Mouse (Mus musculus) thymus, postnatal 0 days (tissue): Measurements from ENCODE around the gene Kctd20. TPM values are rescaled to one million over a fixed set of nuclear protein-coding genes. Genes with fewer than 3 reads are reported as not detected.
A peak's percentile ranks its signal among the peaks of the same experiment; 100 is the strongest.
"Not testable (repeated sequence)": the region's sequence is repeated elsewhere in the genome, so short reads cannot be mapped to it uniquely, and the experiment has no call there.

ENCODE experiments used
- DNase-seq: peaks from one replicate; pipeline ENCODE4 v3.0.0-alpha.2; 2015; ENCODE audit warnings: low spot score
- polyA plus RNA-seq: library from polyadenylated mRNA; unstranded; fragments of >200 nt; fragmentation: Nextera tagmentation; extraction: Ambion mirVana; gene quantifications from 2 replicates; pipeline ENCODE4 v1.2.1, GENCODE M21; 2015

Gene Kctd20
- polyA plus RNA-seq, 1 experiment from 2014 or later: 65.8 TPM

GRCm38 (mm10) chr17:28981081-28981480 lies 29.3 kb downstream of the Kctd20 start:
- no peak for DNase-seq

- no peak for DNase-seq
These were observed 30.8 kb downstream of the Kctd20 start for GRCm38 (mm10) chr17:28982591-28982990.

DNA sequence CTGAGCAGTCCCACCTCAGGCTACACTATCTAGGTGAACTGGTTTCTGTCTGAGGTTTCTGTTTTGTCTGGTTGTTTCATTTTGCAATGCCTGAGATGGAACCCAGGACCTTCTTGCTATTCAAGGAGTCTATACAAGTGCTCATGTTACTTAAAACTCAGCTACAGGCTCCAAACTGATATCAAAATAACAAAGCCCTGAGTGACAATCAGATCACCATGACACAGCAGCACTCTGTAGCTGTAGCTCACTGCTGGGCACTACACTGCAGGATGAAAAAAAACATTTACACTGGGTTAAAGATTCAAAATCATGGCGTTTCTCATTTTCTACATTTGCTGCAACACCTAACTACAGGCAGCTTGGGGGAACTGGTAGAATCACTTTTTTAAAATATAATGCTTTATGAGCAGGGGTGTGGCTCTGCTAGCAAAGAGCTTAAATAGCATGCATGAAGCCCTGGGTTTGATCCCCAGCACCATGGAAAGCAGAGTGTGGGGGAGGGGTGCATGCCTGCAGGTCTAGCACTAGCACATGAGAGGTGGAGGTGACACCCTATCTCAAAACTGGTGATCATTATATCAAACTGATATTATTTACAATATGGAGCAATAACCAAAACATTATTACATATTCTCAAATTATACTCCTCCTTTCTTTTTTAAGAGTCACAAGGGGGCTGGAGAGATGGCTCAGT lies 33.1 kb downstream of the Kctd20 start:
- DNase-seq: no peak

GRCm38 (mm10) chr17:28986833-28987232 lies 35.1 kb downstream of the Kctd20 start:
- DNase-seq: no peak

DNA sequence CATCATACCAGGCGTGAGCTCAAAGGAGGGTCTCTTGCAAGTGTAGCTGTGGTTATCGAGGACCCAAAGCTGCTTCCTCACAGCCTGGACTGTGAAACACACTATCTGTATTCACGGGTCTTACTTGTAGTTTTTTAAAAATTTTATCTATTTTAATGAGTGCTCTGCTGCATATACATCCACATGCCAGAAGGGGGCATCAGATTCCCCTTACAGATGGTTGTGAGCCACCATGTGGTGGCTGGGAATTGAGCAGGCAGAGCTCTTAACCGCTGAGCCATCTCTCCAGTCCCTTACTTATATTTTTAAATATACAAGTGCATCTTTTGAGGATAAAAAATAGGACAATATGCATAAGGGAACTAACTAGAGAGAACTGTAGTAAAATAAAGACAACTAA lies 36.0 kb downstream of the Kctd20 start:
- DNase-seq: peak; percentile 73

DNA sequence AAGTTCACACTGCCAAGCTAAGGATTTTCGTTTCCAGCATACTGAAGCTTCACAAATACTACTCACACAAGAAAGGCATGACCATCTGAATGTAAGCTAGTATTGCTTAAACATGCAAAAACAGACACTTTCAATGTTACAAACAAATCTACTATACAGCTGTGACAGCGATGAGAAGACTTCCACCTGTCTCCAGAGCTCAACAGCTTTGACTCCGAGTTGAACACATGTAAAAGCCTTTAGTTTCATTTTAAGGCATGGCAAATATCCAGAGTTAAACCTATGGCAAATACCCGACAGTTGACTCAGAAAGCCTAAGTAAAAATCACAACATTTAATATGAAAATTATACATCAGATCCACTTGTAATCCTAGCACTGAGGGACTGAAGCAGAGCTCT lies 36.5 kb downstream of the Kctd20 start:
- DNase-seq: no peak

DNA sequence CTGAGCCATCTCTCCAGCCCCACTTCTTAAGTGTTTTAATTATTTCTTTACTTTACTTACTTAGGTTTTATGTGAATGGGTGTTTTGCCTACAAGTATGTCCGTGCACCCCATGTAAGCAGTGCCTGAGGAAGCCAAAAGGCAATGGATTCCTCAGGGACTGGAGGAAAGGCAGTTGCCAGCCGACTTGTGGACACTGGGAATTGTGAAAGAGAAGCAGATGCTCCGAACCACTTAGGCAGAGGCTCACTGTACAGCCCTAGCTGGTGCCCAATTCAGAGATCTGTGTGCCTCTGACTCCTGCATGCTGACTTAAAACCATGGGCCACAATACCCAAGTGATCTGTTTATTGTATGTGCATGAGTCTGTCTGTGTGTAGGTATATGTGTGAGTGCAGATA lies 37.2 kb downstream of the Kctd20 start:
- no peak for DNase-seq

GRCm38 (mm10) chr17:28990060-28990459 lies 38.3 kb downstream of the Kctd20 start:
- no peak for DNase-seq

DNA sequence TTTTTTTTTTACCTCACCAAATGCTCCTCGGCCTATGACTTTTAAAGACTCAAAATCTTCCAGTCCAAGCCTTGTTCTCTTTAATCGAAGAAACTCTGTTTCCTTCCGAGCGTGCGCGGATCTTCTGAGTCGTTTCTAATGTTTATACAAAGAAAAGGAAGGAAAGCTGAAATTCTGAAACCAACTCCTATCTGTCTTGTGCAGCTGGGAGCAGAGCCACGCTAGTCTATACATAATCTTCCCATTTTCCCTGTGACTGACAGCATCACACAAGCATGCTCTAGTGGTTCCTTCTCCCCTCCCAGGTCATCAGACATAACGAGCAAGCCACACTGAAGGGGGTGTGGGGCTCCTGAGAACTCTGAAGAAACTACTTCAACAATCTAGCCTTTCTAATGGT lies 39.5 kb downstream of the Kctd20 start:
- no peak for DNase-seq

- no peak for DNase-seq
These were observed 40.4 kb downstream of the Kctd20 start for GRCm38 (mm10) chr17:28992105-28992504.

- DNase-seq: not testable (repeated sequence)
These were observed 41.3 kb downstream of the Kctd20 start for GRCm38 (mm10) chr17:28993004-28993403.

DNA sequence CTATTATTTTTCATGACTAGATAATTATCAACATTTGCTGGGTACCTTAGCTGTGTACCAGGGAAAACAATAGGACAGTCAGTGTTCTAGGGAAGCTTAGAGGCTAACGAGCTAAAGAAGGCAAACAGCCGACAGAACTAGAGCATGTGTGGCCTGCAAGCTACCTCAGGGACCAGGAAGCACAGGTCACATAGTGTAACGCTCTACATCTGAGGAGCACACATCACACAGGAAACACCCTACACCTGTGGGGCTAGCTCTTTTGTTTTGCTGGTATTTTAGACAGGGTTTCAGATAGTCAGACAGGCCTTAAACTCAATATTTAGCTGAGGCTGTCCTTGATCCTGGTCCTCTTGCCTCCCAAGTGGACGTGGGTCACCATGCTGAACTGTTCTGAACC lies 42.9 kb downstream of the Kctd20 start:
- peak; percentile 51 for DNase-seq

DNA sequence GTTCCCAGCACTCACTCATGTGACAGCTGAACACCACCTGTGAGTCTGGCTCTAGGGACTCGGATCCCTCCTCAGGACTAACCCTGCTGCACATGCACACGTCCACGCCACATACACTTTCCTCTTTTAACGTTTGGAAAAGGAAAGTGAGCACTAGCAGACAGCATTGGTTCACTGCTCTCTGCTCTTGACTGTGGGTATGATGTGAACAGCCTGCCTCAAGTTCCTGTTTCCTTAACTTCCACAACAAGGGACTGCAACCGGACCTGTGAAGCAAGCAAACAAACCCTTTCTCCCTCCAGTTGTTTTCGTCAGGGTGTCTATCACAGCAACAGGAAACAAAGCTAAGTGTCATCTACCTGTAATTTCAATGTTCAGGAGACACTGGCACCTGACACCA lies 48.7 kb downstream of the Kctd20 start:
- no peak for DNase-seq

GRCm38 (mm10) chr17:29003740-29004139 lies 52.0 kb downstream of the Kctd20 start:
- DNase-seq: peak; percentile 31

GRCm38 (mm10) chr17:29005002-29005401 lies 53.3 kb downstream of the Kctd20 start:
- no peak for DNase-seq

GRCm38 (mm10) chr17:29006812-29007211 lies 55.1 kb downstream of the Kctd20 start:
- DNase-seq: peak; percentile 14

DNA sequence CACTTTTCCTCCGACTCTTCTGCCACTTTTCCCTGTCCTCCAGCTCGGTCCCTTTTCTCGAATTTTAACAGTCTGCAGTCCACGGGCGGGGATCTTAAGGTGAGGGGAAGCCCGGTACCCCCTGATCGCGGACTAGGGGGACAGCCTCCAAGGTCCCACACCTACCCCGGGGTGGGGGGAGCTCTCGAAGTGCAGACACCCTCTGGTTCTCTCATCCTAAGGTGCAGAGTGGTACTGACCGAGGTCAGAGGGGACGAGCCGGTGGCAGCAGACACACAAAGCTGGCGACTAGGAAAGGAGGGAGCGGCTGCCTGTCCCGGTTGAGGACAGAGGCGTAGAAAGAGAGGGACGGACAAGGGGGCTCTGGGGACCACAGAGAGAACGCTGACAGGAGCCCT lies 55.5 kb downstream of the Kctd20 start:
- DNase-seq: peak; percentile 40

- DNase-seq: peak; percentile 96
These were observed 56.0 kb downstream of the Kctd20 start, which contains the start of gene Stk38 for GRCm38 (mm10) chr17:29007641-29008325. TSS of gene Stk38 (minus strand) at chr17:29007995.

DNA sequence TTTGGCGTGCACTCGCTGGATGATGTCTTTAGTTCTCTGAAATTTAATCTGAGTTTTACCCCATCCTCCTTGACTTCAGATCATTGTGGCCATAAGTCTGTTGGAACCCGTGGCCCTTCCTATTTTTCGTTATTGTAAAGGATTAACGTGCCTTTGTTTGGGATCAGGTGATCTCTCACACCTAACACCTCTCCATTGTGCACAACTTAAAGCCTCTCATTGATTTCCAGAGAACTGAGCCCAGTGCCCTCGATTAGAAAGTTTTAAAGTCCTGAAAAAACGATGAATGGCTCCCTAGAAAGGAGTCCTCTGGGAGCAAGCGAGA lies 56.5 kb downstream of the Kctd20 start:
- DNase-seq: no peak

DNA sequence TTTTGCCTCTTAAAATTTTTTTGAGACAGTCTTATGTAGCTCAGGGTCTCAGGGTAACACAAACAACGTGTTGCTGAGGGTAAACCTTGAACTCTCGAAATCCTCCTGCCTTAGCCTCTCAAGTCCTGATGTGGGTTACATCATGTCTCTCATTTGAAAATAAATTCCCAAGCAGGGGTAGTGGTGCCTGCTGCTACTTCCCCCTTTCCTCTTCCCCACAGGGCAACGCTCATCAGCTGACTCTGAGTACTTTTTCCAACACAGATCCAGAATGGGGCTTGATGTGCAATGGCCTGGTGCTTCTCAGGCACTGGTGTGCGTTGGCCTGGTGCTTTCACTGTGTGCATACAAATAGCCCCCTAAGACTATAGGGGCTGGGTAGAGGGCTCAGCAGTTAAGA lies 57.4 kb downstream of the Kctd20 start:
- no peak for DNase-seq

- DNase-seq: no peak
These were observed 62.5 kb downstream of the Kctd20 start for GRCm38 (mm10) chr17:29014235-29014634.

- DNase-seq: peak; percentile 70
These were observed 63.9 kb downstream of the Kctd20 start for GRCm38 (mm10) chr17:29015638-29016037.

DNA sequence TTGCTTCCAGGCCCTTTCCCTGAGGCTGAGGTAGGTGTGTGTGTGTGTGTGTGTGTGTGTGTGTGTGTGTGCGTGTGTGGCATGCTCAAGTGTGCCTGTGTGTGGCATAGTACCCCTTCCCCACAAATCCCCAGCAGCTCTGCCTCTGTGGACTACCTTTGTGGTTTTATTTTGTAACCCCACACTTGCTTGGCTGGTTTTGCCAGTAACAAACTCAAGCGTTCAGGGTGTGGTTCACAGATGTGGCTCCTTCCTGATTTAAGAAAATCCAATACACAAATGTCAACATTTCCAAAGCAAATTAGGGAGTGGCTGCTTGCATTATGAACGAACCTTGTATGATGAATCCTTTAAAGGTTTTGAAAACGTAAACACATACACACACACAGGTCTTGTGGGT lies 65.0 kb downstream of the Kctd20 start:
- DNase-seq: no peak
